Mouse (Mus musculus): ENCODE measurements around the gene Amdhd2. TPM values are rescaled to one million over a fixed set of nuclear protein-coding genes. Genes with fewer than 3 reads are reported as not detected.
A peak's percentile ranks its signal among the peaks of the same experiment; 100 is the strongest.

Gene Amdhd2
- polyA plus RNA-seq (2015; fragmentation: Nextera tagmentation; extraction: Ambion mirVana), result 31.1 and 31.6 TPM in 2 replicates

- WGBS, result under 1% methylated on average over 47 of the region's 47 CpGs
- peak within 1 kb of the TSS; percentile 89 for H3K9ac ChIP-seq (ENCODE audit: low read depth, low read length)
- peak; percentile 90 for ATAC-seq
These were observed at the start of gene Amdhd2 for GRCm38 (mm10) chr17:24163176-24163962. Gene Amdhd2 (minus strand): TSS chr17:24163766.

GRCm38 (mm10) chr17:24213186-24213585 lies 49.6 kb upstream of the Amdhd2 start:
- ATAC-seq, result no peak
- Histone ChIP-seq H3K4me1 (ENCODE audit: control insufficient read depth, insufficient read depth, low read length) (peaks cover 28% of the 10 kb centered on the region), H3K4me2 (ENCODE audit: low read length) (no peak overlapping the region), H3K9ac (ENCODE audit: low read depth, low read length) (no peak overlapping the region), H3K36me3 (ENCODE audit: control insufficient read depth, insufficient read depth, low read length) (peaks cover 10% of the 10 kb centered on the region), H3K27me3 (ENCODE audit: control insufficient read depth, insufficient read depth, low read depth, low read length) (no peaks in the 10 kb centered on the region), H3K4me3 (ENCODE audit: low read depth, low read length) (no peak overlapping the region), H3K9me3 (replicated peaks; ENCODE audit: control insufficient read depth, low read length, poor library complexity, severe bottlenecking) (no peaks in the 10 kb centered on the region), H3K27ac (ENCODE audit: low read length) (no peak overlapping the region)
- 78% methylated on average over 6 of the region's 6 CpGs for WGBS

More at GRCm38 (mm10) chr17:24163176-24163962, at the start of gene Amdhd2:
- Histone ChIP-seq H3K27ac (ENCODE audit: low read length) (peak within 1 kb of the TSS; percentile 86), H3K4me2 (ENCODE audit: low read length) (peak within 1 kb of the TSS; percentile 91), H3K36me3 (ENCODE audit: control insufficient read depth, insufficient read depth, low read length) (no peaks in the 10 kb centered on the region), H3K9me3 (replicated peaks; ENCODE audit: control insufficient read depth, low read length, poor library complexity, severe bottlenecking) (no peaks in the 10 kb centered on the region), H3K27me3 (ENCODE audit: control insufficient read depth, insufficient read depth, low read depth, low read length) (no peaks in the 10 kb centered on the region), H3K4me3 (ENCODE audit: low read depth, low read length) (peak within 1 kb of the TSS; percentile 78), H3K4me1 (ENCODE audit: control insufficient read depth, insufficient read depth, low read length) (peaks cover 27% of the 10 kb centered on the region)

- peak overlapping the region; percentile 99 for H3K4me2 ChIP-seq (ENCODE audit: low read length)
- H3K27me3 ChIP-seq (ENCODE audit: control insufficient read depth, insufficient read depth, low read depth, low read length), result no peaks in the 10 kb centered on the region; the same call in 1 of the 2 replicates
- peaks cover 33% of the 10 kb centered on the region for H3K4me1 ChIP-seq (ENCODE audit: control insufficient read depth, insufficient read depth, low read length)
- peaks cover 8% of the 10 kb centered on the region; the same call in 1 of the 2 replicates for H3K36me3 ChIP-seq (ENCODE audit: control insufficient read depth, insufficient read depth, low read length)
- no peak for ATAC-seq
- peak overlapping the region; percentile 95; the same call in 1 of the 2 replicates for H3K9ac ChIP-seq (ENCODE audit: low read depth, low read length)
- 28% methylated on average over 5 of the region's 5 CpGs for WGBS
- H3K9me3 ChIP-seq (replicated peaks; ENCODE audit: control insufficient read depth, low read length, poor library complexity, severe bottlenecking), result no peaks in the 10 kb centered on the region
- peak overlapping the region; percentile 33; the same call in 1 of the 2 replicates for H3K27ac ChIP-seq (ENCODE audit: low read length)
- peak overlapping the region; percentile 63 for H3K4me3 ChIP-seq (ENCODE audit: low read depth, low read length)
These were observed 49.0 kb upstream of the Amdhd2 start for GRCm38 (mm10) chr17:24212441-24213018.

GRCm38 (mm10) chr17:24211631-24212440 lies 48.3 kb upstream of the Amdhd2 start:
- WGBS, result under 1% methylated on average over 28 of the region's 37 CpGs
- Histone ChIP-seq H3K9ac (ENCODE audit: low read depth, low read length) (peak overlapping the region; percentile 95), H3K9me3 (replicated peaks; ENCODE audit: control insufficient read depth, low read length, poor library complexity, severe bottlenecking) (no peaks in the 10 kb centered on the region), H3K4me1 (ENCODE audit: control insufficient read depth, insufficient read depth, low read length) (peaks cover 40% of the 10 kb centered on the region), H3K4me3 (ENCODE audit: low read depth, low read length) (peak overlapping the region; percentile 63), H3K36me3 (ENCODE audit: control insufficient read depth, insufficient read depth, low read length) (peaks cover 8% of the 10 kb centered on the region; the same call in 1 of the 2 replicates), H3K4me2 (ENCODE audit: low read length) (peak overlapping the region; percentile 99), H3K27ac (ENCODE audit: low read length) (peak overlapping the region; percentile 86), H3K27me3 (ENCODE audit: control insufficient read depth, insufficient read depth, low read depth, low read length) (no peaks in the 10 kb centered on the region; the same call in 1 of the 2 replicates)
- peak; percentile 65 for ATAC-seq

GRCm38 (mm10) chr17:24210591-24210990 lies 47.0 kb upstream of the Amdhd2 start:
- H3K36me3 ChIP-seq (ENCODE audit: control insufficient read depth, insufficient read depth, low read length), result 0 out of 2 replicates have a peak, but pooled peaks cover 4% of the 10 kb centered on the region
- H3K4me1 ChIP-seq (ENCODE audit: control insufficient read depth, insufficient read depth, low read length), result peaks cover 50% of the 10 kb centered on the region
- 88% methylated on average over 3 of the region's 3 CpGs for WGBS
- no peak overlapping the region for H3K9ac ChIP-seq (ENCODE audit: low read depth, low read length)
- no peaks in the 10 kb centered on the region for H3K9me3 ChIP-seq (replicated peaks; ENCODE audit: control insufficient read depth, low read length, poor library complexity, severe bottlenecking)
- ATAC-seq, result no peak
- H3K27me3 ChIP-seq (ENCODE audit: control insufficient read depth, insufficient read depth, low read depth, low read length), result no peaks in the 10 kb centered on the region; the same call in 1 of the 2 replicates
- H3K27ac ChIP-seq (ENCODE audit: low read length), result no peak overlapping the region
- H3K4me3 ChIP-seq (ENCODE audit: low read depth, low read length), result no peak overlapping the region
- peak overlapping the region; percentile 99; the same call in 1 of the 2 replicates for H3K4me2 ChIP-seq (ENCODE audit: low read length)

- H3K4me3 ChIP-seq (ENCODE audit: low read depth, low read length), result no peak overlapping the region
- H3K4me1 ChIP-seq (ENCODE audit: control insufficient read depth, insufficient read depth, low read length), result peaks cover 50% of the 10 kb centered on the region
- no peak overlapping the region for H3K27ac ChIP-seq (ENCODE audit: low read length)
- H3K9ac ChIP-seq (ENCODE audit: low read depth, low read length), result no peak overlapping the region; the same call in 1 of the 2 replicates
- H3K4me2 ChIP-seq (ENCODE audit: low read length), result peak overlapping the region; percentile 95
- no peak for ATAC-seq
- H3K36me3 ChIP-seq (ENCODE audit: control insufficient read depth, insufficient read depth, low read length), result no peaks in the 10 kb centered on the region
- H3K27me3 ChIP-seq (ENCODE audit: control insufficient read depth, insufficient read depth, low read depth, low read length), result no peaks in the 10 kb centered on the region; the same call in 1 of the 2 replicates
- 70% methylated on average over 3 of the region's 3 CpGs for WGBS
- H3K9me3 ChIP-seq (replicated peaks; ENCODE audit: control insufficient read depth, low read length, poor library complexity, severe bottlenecking), result no peaks in the 10 kb centered on the region
These were observed 46.3 kb upstream of the Amdhd2 start for GRCm38 (mm10) chr17:24209916-24210240.

GRCm38 (mm10) chr17:24209043-24209915 lies 45.7 kb upstream of the Amdhd2 start, which contains the start of gene Ntn3:
Gene Ntn3 (minus strand): TSS chr17:24209531.
- Histone ChIP-seq H3K27me3 (ENCODE audit: control insufficient read depth, insufficient read depth, low read depth, low read length) (no peaks in the 10 kb centered on the region; the same call in 1 of the 2 replicates), H3K9me3 (replicated peaks; ENCODE audit: control insufficient read depth, low read length, poor library complexity, severe bottlenecking) (no peaks in the 10 kb centered on the region), H3K36me3 (ENCODE audit: control insufficient read depth, insufficient read depth, low read length) (no peaks in the 10 kb centered on the region), H3K27ac (ENCODE audit: low read length) (peak within 1 kb of the TSS; percentile 69), H3K9ac (ENCODE audit: low read depth, low read length) (peak within 1 kb of the TSS; percentile 84), H3K4me1 (ENCODE audit: control insufficient read depth, insufficient read depth, low read length) (peaks cover 56% of the 10 kb centered on the region), H3K4me2 (ENCODE audit: low read length) (peak within 1 kb of the TSS; percentile 95), H3K4me3 (ENCODE audit: low read depth, low read length) (peak within 1 kb of the TSS; percentile 51)
- 0 out of 2 replicates have a peak, but pooled peaks have one; percentile 4 for ATAC-seq
- WGBS, result under 1% methylated on average over 37 of the region's 43 CpGs

GRCm38 (mm10) chr17:24208641-24209042 lies 45.1 kb upstream of the Amdhd2 start:
- no peaks in the 10 kb centered on the region for H3K36me3 ChIP-seq (ENCODE audit: control insufficient read depth, insufficient read depth, low read length)
- peak overlapping the region; percentile 95 for H3K4me2 ChIP-seq (ENCODE audit: low read length)
- peak overlapping the region; percentile 51 for H3K4me3 ChIP-seq (ENCODE audit: low read depth, low read length)
- ATAC-seq, result no peak
- peak overlapping the region; percentile 69 for H3K27ac ChIP-seq (ENCODE audit: low read length)
- peak overlapping the region; percentile 84 for H3K9ac ChIP-seq (ENCODE audit: low read depth, low read length)
- no peaks in the 10 kb centered on the region; the same call in 1 of the 2 replicates for H3K27me3 ChIP-seq (ENCODE audit: control insufficient read depth, insufficient read depth, low read depth, low read length)
- no peaks in the 10 kb centered on the region for H3K9me3 ChIP-seq (replicated peaks; ENCODE audit: control insufficient read depth, low read length, poor library complexity, severe bottlenecking)
- WGBS, result 3% methylated on average over 29 of the region's 29 CpGs
- peaks cover 63% of the 10 kb centered on the region for H3K4me1 ChIP-seq (ENCODE audit: control insufficient read depth, insufficient read depth, low read length)

All from midbrain, embryonic 16.5 days (tissue).